Mouse (Mus musculus) forebrain, embryonic 14.5 days (tissue): ENCODE measurements around the gene Tada2b. TPM values are rescaled to one million over a fixed set of nuclear protein-coding genes. Genes with fewer than 3 reads are reported as not detected.

Experiments
- ATAC-seq: fragments of 200-750 bp; cut with Nextera tagmentation; 2 replicates; pipeline ENCODE4 v1.8.0; 2017; ENCODE audit warnings: mild to moderate bottlenecking, moderate library complexity
- DNase-seq: peaks from one replicate; pipeline ENCODE4 v3.0.0-alpha.2; 2015; ENCODE audit warnings: low spot score
- H3K27ac ChIP-seq: fragments of 300-500 bp; sonication (generic); 2 replicates; pipeline ENCODE4 v1.5.1; 2014; ENCODE audit warnings: low read depth, mild to moderate bottlenecking, control low read depth, low read length, moderate library complexity
- H3K27me3 ChIP-seq: fragments of 300-500 bp; sonication (generic); replicated peaks from 2 replicates; pipeline ENCODE4 v1.6.1; 2014; ENCODE audit warnings: low read length, control low read depth, mixed read lengths; ENCODE audit not compliant: control insufficient read depth, insufficient read depth
- H3K36me3 ChIP-seq: fragments of 300-500 bp; sonication (generic); 2 replicates; pipeline ENCODE4 v1.6.1; 2014; ENCODE audit warnings: low read length, control low read depth; ENCODE audit not compliant: control insufficient read depth, insufficient read depth
- H3K4me1 ChIP-seq: fragments of 300-500 bp; sonication (generic); 2 replicates; pipeline ENCODE4 v1.6.1; 2014; ENCODE audit warnings: antibody characterized with exemption, low read length, control low read depth; ENCODE audit not compliant: control insufficient read depth, insufficient read depth
- H3K4me2 ChIP-seq: fragments of 300-500 bp; sonication (generic); 2 replicates; pipeline ENCODE4 v1.6.1; 2014; ENCODE audit warnings: mild to moderate bottlenecking, control low read depth, low read length
- H3K4me3 ChIP-seq: fragments of 300-500 bp; sonication (generic); 2 replicates; pipeline ENCODE4 v1.5.1; 2014; ENCODE audit warnings: low read depth, low read length, control low read depth
- H3K9ac ChIP-seq: fragments of 300-500 bp; sonication (generic); 2 replicates; pipeline ENCODE4 v1.6.1; 2014; ENCODE audit warnings: mild to moderate bottlenecking, low read length, control low read depth, moderate library complexity
- H3K9me3 ChIP-seq: fragments of 300-500 bp; sonication (generic); replicated peaks from 2 replicates; pipeline ENCODE4 v1.6.1; 2016; ENCODE audit warnings: low read length, control low read depth, mixed read lengths; ENCODE audit not compliant: control insufficient read depth
- WGBS: fragments of 180-500 bp; shearing (Covaris S2); extraction: QIAGEN DNeasy Blood & Tissue Kit; methylation state at CpG from one replicate; pipeline ENCODE4 v1.1.7; 2014; 5-methylcytosine and 5-hydroxymethylcytosine counted together
- polyA plus RNA-seq: library from polyadenylated mRNA; unstranded; fragments of >200 nt; fragmentation: Nextera tagmentation; extraction: Ambion mirVana; gene quantifications from 2 replicates; pipeline ENCODE4 v1.2.1, GENCODE M21; 2014

Tada2b gene
- polyA plus RNA-seq, 1 experiment from 2014 or later, result 4.8 TPM

GRCm38 (mm10) chr5:36426404-36426803, 57.7 kb downstream of the Tada2b start:
- Histone ChIP-seq H3K4me2 (no peak overlapping the region), H3K4me3 (no peak overlapping the region), H3K27me3 (no peaks in the 10 kb centered on the region), H3K27ac (no peak overlapping the region), H3K4me1 (no peaks in the 10 kb centered on the region), H3K9me3 (no peaks in the 10 kb centered on the region), H3K9ac (no peak overlapping the region), H3K36me3 (no peaks in the 10 kb centered on the region)
- DNase-seq (no peak), ATAC-seq (no peak)
- WGBS, result 79% methylated on average over 5 of the region's 5 CpGs

- no peak overlapping the region for H3K9ac ChIP-seq
- ATAC-seq (no peak), DNase-seq (no peak)
- H3K27ac ChIP-seq, result no peak overlapping the region
- H3K4me1 ChIP-seq, result no peaks in the 10 kb centered on the region
- H3K36me3 ChIP-seq, result no peaks in the 10 kb centered on the region
- H3K9me3 ChIP-seq, result no peaks in the 10 kb centered on the region
- H3K4me3 ChIP-seq, result no peak overlapping the region
- no peaks in the 10 kb centered on the region for H3K27me3 ChIP-seq
- no peak overlapping the region for H3K4me2 ChIP-seq
Observed at GRCm38 (mm10) chr5:36424676-36425075, 59.4 kb downstream of the Tada2b start.

Other genes with a start within 250 kb of the Tada2b start
- 5.1 and 6.6 TPM in 2 replicates for gene Sorcs2, start 86.1 kb downstream of the Tada2b start, polyA plus RNA-seq
- 53.8 and 58.5 TPM in 2 replicates for gene Grpel1, start 19.3 kb downstream of the Tada2b start, polyA plus RNA-seq
- gene Ccdc96, start 303 bp upstream of the Tada2b start, polyA plus RNA-seq, result 2.5 and 2.8 TPM in 2 replicates
- gene Tbc1d14, start 109.0 kb upstream of the Tada2b start, polyA plus RNA-seq, result 92.7 and 114 TPM in 2 replicates
- 30.2 and 38.6 TPM in 2 replicates for gene D5Ertd579e, start 211.7 kb upstream of the Tada2b start, polyA plus RNA-seq